Mouse (Mus musculus): ENCODE measurements at regions not wholly inside any gene's neighbourhood (a gene's known extent, or its start where the extent isn't known, plus 50 kb on each side); places are given as distances from the start of the nearest gene placed in this dataset.

DNA sequence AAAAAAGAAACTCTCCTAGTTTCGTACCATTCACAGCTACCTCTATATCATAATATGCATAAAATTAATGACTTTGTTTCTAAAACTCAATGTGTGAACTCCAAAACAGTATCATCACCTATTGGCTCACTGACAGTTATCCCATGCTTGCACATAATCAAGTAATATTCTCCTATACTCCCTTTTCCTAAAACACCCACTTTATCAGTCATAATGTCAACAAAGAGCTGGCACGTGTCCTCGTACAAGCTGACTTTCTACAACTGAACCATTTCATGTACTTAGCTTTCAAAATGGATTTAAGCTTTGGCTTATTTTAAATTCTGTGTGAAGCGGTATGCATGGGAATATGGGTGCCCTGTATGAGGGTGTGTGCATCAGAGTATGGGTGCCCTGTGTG is 58.0 kb upstream of the Golim4 start:
- no peak for DNase-seq

DNA sequence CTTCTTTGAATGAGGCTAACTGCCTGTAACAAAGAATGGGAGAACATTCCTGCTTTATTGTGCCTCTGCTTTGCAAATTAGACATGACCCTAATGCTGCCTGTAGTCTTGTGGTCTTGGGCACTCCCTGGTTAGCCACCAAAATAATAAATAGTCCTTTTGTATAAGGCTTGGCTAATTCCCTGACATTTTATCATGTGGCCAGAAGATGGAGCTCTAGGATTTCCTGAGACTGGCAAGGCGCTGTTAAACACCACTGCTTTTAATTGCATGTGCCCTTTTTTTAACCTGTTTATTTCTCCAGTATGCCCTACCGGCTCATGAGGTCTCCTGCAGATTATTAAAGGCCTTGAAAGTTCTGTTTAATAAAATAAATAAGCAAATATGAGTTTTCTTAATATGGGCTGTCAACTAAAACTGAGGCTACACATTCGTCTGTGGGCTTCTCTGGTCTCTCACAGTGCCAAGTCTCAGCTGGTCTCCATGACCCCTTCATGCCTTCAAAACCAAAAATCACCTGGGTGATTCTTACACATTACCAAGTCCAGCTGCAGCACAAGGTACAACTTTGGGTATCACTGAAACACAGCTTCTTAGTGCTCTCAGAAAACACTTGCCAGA is 51.9 kb upstream of the Golim4 start:
- DNase-seq, result peak in 1 of 2 experiments; percentile 17

Data from lung, postnatal 4 days (tissue).